Mouse (Mus musculus): Measurements from ENCODE around the gene Fam25c. TPM values are rescaled to one million over a fixed set of nuclear protein-coding genes. Genes with fewer than 3 reads are reported as not detected.

Gene Fam25c
- polyA plus RNA-seq (2012; ENCODE audit: low replicate concordance): not detected in 2 replicates

DNA sequence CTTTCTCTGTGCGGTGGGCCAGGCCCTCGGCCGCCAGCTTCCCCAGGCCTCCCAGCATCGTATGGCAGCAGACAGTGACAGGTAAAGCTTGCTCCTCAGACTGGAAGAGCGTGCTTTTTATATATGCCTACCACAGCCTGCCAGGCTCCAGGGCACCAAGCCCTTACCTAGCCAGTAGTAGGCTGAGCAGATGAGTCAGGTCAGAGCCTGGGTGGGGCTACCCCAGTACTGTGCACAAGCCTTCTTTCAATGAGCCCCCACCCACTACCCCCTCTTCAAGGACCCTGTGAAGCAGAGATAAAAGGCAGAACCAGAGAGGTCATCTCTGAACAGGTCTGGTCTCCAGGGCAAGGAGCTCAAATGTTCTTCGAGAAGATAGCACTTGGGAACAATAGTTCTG, at the start of gene Fam25c:
Gene Fam25c, minus strand, starts transcription at position 133 of the 400 bp plus-strand sequence.

DNA sequence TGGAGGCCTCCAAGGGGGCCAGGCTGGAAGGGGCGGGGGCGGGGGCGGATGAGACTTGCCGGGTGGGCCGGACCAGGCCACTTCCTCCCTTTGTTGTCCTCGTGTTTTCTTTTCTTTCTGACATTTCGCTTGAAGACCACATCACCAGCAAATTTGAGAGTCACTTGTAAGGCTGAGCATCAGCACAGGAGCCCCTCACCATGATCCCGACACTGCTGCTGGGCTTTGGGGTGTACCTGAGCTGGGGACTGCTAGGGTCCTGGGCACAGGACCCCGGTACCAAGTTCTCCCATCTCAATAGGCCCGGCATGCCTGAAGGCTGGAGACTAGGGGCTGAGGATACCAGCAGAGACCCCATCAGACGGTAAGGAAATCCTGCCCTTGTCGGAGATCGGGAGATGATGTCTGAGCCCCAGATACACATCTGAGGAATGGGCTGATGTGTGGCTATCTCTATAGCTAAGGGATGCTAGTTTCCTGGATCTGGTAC, 20.2 kb upstream of the Fam25c start, which contains the start of gene Mmrn2:
Gene Mmrn2, plus strand, starts transcription at position 51 of the 490 bp plus-strand sequence.

DNA sequence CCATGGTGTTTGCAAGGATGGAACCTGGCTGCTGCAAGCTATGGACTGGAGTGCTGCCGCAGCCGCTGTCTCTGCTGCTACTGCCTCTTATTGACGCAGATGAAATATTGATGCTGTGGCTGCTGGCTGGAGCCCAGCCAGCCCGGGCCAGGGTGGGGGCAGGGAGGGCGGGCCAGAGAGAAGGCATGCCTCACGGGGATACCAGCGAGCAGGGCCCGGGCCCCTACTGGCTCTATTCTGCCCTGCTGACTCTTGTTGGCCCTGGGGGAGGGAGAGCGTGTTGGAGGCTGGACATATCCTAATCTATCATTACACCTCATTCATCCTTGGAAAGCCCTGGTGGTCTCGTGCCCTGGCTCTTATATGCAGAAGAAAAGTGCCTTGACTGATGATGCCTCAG, 19.3 kb upstream of the Fam25c start, which contains the start of gene Sncg:
Gene Sncg, minus strand, starts transcription at position 213 of the 400 bp plus-strand sequence.

DNA sequence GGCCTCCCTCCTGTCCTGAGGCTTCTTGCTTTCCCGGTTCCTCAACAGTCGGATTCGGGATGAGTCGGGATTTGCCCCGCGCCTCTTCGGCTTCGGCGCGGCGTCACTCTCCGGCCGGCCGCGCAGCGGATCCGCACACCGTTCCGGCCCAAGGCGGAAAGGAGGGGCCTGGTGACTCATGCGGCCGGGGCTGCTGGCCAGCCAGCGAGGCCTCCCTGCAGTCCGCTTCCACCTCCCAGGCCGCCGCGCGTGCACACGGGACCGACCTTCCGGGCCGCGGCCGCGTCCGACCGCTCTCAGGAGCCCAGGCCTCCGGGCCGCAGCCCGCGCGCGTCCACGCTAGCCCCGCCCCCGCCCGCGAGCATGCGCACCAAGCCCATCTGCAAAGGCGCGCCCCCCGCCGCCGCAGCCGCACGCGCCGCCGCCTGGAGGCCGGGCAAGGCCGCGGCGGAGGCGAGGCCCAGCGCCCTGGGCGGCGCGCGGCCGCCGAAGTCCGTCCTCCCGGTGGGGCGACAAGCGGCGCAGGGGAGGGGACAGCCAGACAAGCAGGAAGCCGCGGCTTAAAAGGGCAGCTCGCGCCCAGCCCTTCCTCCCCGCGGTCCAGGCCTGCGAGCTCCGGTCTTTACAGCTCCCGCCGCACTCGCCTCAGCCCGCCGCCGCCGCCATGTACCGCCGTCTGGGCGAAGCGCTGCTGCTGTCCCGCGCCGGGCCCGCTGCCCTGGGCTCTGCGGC, 44.8 kb downstream of the Fam25c start, which contains the start of the genes Shld2 and Glud1:
Gene Shld2, minus strand, starts transcription at position 260 of the 732 bp plus-strand sequence.
Gene Glud1, plus strand, starts transcription at position 494 of the 732 bp plus-strand sequence.

Other genes starting within 250 kb of the Fam25c start
- not detected in 2 replicates for gene Npy4r, start 202.9 kb downstream of the Fam25c start, polyA plus RNA-seq (2012; ENCODE audit: low replicate concordance)
- not detected in 2 replicates for gene Gprin2, start 153.8 kb downstream of the Fam25c start, polyA plus RNA-seq (2012; ENCODE audit: low replicate concordance)
- gene Syt15, start 135.8 kb downstream of the Fam25c start, polyA plus RNA-seq (2012; ENCODE audit: low replicate concordance): 0.14 and 0.55 TPM in 2 replicates
- gene Shld2, start 44.9 kb downstream of the Fam25c start, polyA plus RNA-seq (2012; ENCODE audit: low replicate concordance): 6.3 and 6.8 TPM in 2 replicates
- gene Glud1, start 44.7 kb downstream of the Fam25c start, polyA plus RNA-seq (2012; ENCODE audit: low replicate concordance): 25.0 and 63.0 TPM in 2 replicates
- gene Sncg, start 19.4 kb upstream of the Fam25c start, polyA plus RNA-seq (2012; ENCODE audit: low replicate concordance): not detected in 2 replicates
- gene Mmrn2, start 20.0 kb upstream of the Fam25c start, polyA plus RNA-seq (2012; ENCODE audit: low replicate concordance): 0.60 and 1.2 TPM in 2 replicates
- gene Bmpr1a, start 147.9 kb upstream of the Fam25c start, polyA plus RNA-seq (2012; ENCODE audit: low replicate concordance): 0.13 TPM in 1 of 2 replicates, not detected in the other
- not detected in 2 replicates for gene 9230112D13Rik, start 167.4 kb upstream of the Fam25c start, polyA plus RNA-seq (2012; ENCODE audit: low replicate concordance)
- gene Ldb3, start 233.2 kb upstream of the Fam25c start, polyA plus RNA-seq (2012; ENCODE audit: low replicate concordance): not detected in 2 replicates
- gene Opn4, start 244.7 kb upstream of the Fam25c start, polyA plus RNA-seq (2012; ENCODE audit: low replicate concordance): not detected in 2 replicates

Measured in leukemia stem cell, adult 10-12 weeks (primary cell).